Mouse (Mus musculus): ENCODE measurements around the gene Enho.

DNA sequence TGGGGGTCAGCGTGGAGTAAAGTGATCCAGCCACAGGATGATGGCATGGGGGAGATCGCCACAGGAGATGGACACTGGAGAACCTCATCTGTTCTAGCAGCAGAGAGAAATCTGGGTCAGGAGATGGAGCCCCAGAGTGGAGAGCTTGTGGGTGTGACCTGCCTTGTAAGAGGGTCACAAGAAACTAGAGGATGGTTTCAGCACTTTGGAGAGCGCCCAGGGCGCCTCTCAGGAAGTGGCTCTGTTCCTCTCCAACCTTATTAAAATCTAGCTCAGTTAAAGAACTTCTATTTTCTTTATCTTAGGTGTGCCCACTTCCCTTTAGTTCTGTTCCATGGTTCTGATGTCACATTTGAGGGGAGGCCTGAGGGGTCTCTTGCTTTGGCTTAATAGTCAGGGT lies 33.3 kb downstream of the Enho start:
- TF ChIP-seq EP300 (IDR thresholded peaks at IDR 0.05; ENCODE audit: insufficient read depth, low read depth, low read length) (no peak), POLR2A (IDR thresholded peaks at IDR 0.05; ENCODE audit: insufficient read depth, low read depth, low read length) (no peak)

Data from heart, adult 2 months (tissue).